Mouse (Mus musculus): Measurements from ENCODE around the gene Aspscr1. TPM values are rescaled to one million over a fixed set of nuclear protein-coding genes. Genes with fewer than 3 reads are reported as not detected.
"Not testable (repeated sequence)": the region's sequence is repeated elsewhere in the genome, so short reads cannot be mapped to it uniquely, and the experiment has no call there.

Aspscr1 gene
- total RNA-seq, 2 experiments from 2014 or later, result 50.0 to 59.5 TPM

DNA sequence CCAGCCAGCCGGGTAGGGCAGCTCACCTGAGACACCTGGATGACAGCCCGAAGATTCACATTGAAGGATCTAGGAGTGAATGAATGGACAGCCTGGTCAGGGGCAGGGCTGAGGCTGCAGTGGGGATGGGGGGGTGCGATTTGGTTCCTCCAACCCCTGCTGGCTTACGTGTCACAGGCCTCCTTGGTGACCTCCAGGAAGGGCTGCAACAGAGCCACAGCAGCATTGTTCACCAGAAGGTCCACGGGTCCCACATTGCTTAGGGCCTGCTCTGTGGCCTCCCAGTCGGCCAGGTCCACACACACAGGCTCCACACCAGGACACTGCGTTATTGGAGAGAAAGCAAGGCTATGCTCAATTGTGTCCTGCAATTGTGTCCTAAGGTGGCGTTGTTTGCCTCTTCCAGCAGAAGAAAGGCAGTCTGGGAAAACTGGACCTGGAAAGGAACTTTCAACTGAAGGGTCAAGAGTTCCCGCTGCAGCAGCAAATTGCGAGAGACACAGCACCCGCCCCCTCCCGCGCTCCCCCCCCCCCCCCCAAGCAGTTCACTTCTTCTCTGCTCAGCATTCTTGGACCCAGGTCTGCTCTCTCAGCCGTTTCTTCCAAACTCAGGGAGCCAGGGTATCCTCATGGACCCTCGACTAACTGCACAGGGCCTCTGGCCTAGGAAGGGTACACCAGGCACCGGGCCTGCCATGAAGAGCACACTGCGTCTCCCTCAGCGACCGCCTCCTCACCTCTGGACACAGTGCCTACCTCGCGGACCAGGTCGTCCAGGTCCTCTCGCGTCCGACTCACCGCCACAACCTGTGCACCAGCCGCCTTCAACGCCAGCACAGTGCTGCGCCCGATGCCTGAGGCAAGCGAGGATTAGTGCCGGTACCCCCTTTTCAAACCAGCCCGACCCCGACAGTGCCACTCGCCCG lies 53.7 kb downstream of the Aspscr1 start:
- intact Hi-C loops (cut with DNase I), result no loop called here
- no peak for DNase-seq (ENCODE audit: low spot score in 2 of 2)

DNA sequence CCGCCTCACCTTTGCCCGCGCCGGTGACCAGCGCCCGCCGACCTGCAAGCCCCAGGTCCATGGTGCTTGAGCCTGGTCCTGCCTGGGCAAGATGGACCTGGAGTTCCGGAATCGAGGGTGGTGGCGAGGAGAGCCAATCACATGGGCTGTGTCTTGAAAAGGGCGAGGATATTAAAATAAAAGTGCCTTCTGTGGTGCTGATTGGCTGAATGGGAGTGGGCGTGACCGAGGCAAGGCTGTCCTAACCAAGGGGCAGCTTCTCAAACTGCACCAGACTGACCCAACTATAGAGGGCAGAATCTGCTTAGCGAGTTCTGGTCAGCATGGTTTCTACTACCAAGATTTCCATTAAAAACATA lies 54.4 kb downstream of the Aspscr1 start, which contains the start of gene Dcxr:
Gene Dcxr, minus strand, starts transcription at position 113 of the 359 bp plus-strand sequence.
- intact Hi-C loops (cut with DNase I), result no loop called here
- DNase-seq (ENCODE audit: low spot score in 2 of 2), result peak; percentile 72 to 84

DNA sequence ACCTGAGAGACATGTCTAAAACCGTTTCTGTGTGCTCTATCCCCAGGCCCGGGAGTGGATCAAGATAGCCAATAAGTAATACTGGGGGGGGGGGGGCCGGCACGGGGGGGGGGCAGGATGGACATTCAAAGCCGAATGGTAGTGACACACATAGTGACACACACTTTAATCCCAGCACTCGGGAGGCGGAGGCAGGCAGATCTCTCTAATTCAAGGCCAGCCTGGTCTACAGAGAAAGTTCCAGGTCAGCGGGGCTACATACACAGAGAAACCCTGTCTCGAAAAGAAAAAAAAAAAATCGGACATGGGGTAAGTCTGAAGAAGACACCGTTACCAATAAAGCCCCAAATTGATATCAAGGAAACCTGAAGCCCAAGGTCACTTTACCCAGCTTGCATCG lies 54.8 kb downstream of the Aspscr1 start:
- intact Hi-C loops (cut with DNase I), result no loop called here
- DNase-seq (ENCODE audit: low spot score in 2 of 2), result no peak

DNA sequence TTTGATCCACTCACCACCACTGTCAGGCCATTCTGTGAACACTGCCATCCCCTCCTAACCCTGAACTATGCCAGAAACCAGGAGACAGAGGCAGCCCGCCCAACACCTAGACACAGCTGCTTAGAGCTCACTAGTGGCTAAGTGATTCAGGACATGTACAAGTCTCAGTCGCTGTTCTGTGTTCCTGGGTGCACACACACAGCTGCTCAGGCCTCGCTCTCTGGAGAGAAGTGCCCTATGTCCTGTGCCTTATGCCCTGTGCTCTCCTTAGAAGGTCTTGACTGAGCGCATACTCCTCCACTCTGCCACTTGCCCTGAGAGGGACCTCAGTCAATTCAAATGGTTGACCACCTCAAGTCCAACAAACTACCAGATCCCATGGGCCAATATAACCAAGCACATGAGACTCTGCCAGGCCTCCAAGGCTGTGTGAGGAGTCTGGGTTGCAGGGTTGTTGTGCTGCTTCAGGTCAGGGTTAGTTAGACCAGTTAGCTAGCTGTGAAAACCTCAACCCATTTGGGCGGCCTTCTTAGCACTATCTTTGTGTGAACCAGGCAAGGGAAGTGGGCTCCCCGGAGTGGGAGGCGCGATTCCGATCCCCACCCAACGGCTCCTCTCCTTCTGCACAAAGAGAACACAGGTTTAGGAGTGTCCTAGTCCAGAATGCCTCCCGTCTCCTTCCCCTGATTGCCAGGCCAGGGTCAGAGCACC lies 55.9 kb downstream of the Aspscr1 start:
- no peak for DNase-seq (ENCODE audit: low spot score in 2 of 2)
- intact Hi-C loops (cut with DNase I), result no loop called here

DNA sequence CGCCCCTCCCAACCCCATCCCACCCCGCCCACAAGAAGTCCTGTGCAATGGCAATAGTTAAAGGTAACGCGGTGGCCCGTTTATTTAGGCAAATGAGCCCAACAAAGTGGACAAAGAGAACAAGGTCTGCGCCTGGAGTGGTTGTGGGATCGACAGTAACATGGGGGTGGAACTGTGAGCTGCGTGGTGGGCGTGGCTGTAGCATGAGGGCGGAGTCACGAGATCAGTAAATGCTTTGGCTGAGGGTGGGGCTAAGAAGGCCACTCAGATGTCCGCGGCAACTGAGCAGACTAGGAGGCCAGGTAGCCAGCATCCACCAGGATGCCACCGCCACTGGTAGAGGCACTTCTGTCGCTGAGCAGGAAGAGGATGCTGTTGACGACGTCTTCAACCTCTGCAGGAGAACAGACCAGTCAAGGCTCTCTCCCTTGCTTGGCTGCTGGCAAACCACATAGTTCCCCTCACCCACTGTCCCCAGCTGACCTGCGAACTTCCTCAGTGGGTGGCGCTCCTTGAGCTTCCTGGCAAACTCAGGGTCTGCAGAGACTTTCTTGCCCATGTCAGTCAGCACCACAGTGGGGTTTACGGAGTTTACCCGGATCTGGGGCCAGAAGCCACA lies 56.8 kb downstream of the Aspscr1 start:
- DNase-seq (ENCODE audit: low spot score in 2 of 2); intact Hi-C loops (cut with DNase I): not testable (repeated sequence)

DNA sequence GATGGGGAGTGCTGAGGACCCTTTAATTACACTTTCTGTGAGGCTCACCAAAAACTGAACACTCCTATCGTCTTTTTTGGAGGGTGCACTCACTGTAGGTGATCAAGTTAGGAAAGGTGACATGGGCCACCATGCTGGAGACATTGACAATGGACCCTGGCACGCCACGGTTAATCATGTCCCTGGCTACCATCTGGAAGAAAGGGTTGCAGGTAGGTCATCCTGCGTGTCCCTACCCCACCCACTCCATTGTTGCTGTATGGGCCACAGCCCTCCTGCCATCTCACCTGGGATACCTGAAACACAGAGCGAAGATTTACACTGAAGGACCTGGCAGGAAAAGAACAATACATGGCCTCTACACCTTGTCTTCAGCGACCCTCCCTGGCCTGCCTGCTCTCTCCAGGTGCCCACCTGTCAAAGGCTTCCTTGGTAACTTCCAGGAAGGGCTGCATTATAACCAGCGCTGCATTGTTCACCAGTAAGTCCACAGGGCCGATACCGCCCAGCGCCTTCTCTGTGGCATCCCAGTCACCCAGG lies 57.6 kb downstream of the Aspscr1 start:
- intact Hi-C loops (cut with DNase I), result no loop called here
- no peak for DNase-seq (ENCODE audit: low spot score in 2 of 2)

DNA sequence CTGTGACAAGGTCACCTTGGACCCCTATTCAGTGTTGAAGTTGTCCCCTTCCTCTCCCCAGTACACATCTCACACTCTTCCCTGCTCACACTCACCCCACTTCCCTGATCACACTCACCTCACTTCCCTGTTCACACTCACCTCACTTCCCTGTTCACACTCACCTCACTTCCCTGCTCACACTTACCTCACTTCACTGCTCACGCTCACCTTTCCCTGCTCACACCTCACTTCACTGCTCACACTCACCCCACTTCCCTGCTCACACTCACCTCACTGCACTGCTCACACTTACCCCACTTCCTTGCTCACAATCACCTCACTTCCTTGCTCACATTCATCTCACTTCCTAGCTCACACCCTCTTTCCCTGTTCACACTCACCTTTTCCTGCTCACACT lies 58.6 kb downstream of the Aspscr1 start:
- intact Hi-C loops (cut with DNase I), result no loop called here
- DNase-seq (ENCODE audit: low spot score in 2 of 2), result no peak

DNA sequence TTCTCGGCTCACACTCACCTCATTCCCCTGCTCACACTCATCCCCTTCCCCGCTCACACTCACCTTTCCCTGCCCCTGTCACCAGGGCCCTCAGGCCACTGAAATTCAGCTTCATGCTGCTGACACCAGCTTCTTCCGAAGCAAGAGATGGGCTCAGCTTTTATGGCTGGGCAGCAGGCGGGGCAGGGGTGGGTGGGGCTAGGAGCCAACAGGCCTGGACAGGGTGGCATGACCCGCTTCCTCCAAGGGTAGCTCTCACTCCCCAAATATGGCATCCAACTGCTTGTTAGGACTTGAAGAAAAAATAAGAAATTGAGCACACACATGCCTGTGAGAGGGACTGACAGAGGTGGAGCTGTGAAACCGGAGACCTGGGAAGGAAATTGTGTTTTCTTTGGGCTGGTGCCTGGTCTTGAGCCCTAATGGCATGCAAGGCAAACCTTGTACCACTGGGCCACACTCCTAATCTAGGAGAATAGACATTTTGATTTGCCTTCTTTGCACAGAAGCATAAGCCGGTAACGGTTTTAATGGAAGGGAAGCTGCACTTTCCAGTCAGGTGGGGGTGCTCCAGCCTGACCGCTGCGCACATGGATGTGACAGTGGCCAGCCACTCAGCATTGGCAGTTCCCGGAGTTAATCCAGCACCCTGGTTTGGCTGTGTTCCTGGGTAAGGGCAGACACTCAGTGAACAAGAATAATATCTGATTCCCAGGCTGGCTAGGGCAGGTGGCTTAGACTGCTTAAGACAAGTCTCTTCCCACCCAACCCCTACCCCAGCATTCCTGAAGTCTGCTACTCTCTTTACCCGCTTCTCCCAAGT lies 59.3 kb downstream of the Aspscr1 start, which contains the start of gene Cbr2:
Gene Cbr2, minus strand, starts transcription at position 257 of the 823 bp plus-strand sequence.
- intact Hi-C loops (cut with DNase I), result no loop called here
- DNase-seq (ENCODE audit: low spot score in 2 of 2), result no peak

DNA sequence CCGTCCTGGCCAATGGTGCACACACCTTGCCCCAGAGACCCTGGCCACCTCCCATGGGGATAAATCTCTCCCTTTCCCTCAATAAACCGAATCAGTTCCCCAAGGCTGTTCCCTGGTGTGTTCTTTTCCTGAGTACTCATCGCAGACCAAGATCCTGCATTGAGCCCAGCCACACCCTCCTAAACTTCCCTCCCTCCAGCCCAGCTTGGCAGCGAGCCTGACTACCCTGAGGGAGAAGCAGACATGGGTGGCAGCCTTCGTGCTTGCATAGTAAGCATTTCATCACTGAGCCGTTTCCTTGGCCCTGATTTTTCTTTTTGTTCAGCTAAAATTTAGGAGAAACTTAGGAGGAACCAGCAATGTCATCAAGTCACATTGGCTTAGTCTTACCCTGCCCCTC lies 60.7 kb downstream of the Aspscr1 start:
- no peak for DNase-seq (ENCODE audit: low spot score in 2 of 2)
- intact Hi-C loops (cut with DNase I), result no loop called here

DNA sequence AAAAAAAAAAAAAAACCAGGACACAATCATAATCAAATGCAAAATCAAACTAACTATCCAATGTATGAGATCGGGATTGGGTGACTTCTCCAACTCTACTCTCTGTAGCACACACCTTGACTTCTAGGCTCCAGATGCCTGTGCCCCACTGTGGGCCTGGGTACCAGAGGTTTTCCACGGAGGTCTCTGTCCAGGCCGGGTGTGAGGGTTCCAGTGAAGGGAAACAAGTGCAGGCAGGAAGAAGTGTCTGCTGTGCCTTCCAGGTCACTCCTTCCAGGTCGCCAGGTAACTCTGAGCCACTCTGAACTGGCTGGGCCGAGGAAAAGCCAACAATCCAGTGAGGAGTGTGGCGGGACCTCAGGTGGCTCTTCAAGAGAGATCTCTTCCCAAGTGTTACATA lies 63.7 kb downstream of the Aspscr1 start:
- no peak for DNase-seq (ENCODE audit: low spot score in 2 of 2)
- intact Hi-C loops (cut with DNase I), result no loop called here

DNA sequence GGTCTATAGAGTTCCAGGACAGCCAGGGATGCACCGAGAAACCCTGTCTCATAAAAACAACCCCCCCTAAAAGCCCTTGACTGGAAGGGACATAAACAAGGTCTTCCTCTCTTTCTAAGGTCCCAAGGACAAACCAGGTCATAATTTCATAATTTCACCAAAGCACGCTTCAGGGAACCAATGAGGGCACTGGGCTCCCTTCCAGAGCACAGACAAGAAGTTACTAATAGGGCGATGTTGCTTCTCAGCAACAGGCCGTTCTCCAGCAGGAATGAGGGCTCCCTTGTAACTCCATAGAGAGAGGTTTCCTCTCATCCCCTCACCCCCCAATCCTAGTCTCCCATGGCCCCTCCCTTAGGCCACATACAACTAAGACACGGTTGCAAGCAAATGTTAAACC lies 68.2 kb downstream of the Aspscr1 start:
- DNase-seq (ENCODE audit: low spot score in 2 of 2), result no peak
- intact Hi-C loops (cut with DNase I), result no loop called here

DNA sequence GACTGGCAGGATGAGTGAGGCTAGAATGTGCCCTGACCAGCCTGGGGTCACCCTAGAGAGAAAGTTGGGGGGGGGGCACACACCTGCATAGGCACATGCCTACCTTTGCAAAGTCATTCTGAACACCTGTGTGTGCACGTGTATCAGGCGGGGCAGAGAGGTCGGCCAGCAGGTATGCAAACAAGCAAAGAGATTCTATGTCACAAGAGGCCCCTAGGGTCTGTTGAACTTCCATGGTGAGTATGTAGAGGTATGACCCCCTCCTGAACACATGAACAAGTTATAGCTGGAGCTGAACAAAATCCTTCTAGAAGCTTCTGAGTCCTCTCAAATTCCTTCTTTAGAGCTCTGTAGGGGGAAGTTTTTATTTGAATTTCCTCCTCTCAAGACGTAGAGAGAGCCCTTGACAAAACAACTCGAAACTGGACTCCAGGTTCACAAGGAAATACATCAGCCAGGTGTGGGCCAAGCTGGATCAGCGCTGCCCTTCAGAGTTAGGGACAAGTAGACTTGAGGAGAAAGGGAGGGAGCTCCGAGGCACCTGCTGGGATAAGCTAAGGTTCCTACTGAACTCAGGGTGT lies 71.4 kb downstream of the Aspscr1 start:
- no peak for DNase-seq (ENCODE audit: low spot score in 2 of 2)
- intact Hi-C loops (cut with DNase I), result no loop called here

DNA sequence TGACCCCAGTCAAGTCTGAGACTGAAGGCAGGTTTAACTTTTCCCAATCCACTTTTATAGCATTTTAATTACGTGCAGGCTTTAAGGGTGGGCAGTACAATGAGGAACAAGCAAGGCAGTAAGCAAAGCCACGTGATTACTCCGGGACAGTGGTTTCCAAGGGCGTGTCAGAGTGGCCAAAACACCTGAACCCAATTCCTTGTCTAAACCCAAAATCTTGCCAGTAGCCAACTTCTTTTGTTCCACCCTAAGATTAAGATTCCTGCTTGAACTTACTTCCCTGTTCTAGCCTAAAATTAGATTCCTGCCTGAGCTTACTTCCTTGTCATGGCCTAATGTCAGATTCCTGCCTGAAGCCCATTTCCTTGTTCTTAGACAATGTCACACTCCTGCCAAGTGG lies 75.2 kb downstream of the Aspscr1 start:
- no peak for DNase-seq (ENCODE audit: low spot score in 2 of 2)
- intact Hi-C loops (cut with DNase I), result no loop called here

DNA sequence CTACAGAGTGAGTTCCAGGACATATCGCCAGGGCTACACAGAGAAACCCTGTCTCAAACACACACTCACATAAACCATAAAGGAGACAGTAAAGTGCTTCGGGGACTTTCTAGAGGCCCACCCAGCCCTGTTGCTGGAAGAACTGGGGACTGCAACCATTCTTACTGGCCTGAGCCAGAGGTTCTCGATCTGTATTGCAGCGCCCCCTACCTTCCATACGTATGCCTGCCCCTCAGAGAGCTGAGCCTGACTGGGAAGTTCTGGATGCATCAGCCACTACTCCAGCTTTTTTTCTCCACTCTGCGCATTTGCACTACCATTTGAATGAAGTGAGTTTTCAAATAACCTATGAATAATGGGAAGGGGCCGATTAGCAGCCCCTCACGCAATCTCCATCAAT lies 76.7 kb downstream of the Aspscr1 start:
- intact Hi-C loops (cut with DNase I), result no loop called here
- DNase-seq (ENCODE audit: low spot score in 2 of 2), result peak in 1 of 2 experiments; percentile 21

DNA sequence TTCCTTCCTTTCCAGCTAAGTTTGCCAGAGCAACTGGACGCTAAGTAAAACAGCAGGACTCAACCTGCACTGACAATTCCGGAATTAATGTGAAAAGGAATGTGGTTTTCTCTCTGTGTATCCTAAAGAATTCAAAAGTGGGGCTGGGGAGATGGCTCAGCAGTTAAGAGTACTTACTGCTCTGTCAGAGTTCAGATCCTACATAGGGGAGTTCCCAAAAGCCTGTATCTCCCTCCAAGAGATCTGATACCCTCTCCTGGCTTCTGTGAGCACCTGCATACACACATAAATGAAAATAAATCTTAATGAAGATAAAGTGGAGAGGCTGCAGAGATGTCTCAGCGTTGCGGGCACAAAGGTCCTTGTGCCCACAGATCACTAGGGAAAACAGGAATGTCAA lies 78.8 kb downstream of the Aspscr1 start:
- DNase-seq (ENCODE audit: low spot score in 2 of 2), result no peak
- intact Hi-C loops (cut with DNase I), result no loop called here
